Mouse (Mus musculus) midbrain, postnatal 0 days (tissue): ENCODE data around the gene Nrxn2. TPM values are rescaled to one million over a fixed set of nuclear protein-coding genes. Genes with fewer than 3 reads are reported as not detected.

Experiments used
- ATAC-seq: fragments of 200-750 bp; cut with Nextera tagmentation; 2 replicates; pipeline ENCODE4 v1.8.0; 2017; ENCODE audit warnings: moderate number of reproducible peaks, mild to moderate bottlenecking, moderate TSS enrichment, moderate library complexity; ENCODE audit not compliant: low FRiP score
- DNase-seq: peaks from one replicate; pipeline ENCODE4 v3.0.0-alpha.2; 2015; ENCODE audit warnings: low spot score
- H3K27ac ChIP-seq: fragments of 300-500 bp; sonication (generic); 2 replicates; pipeline ENCODE4 v1.5.1; 2014; ENCODE audit warnings: low read depth, mild to moderate bottlenecking, low read length, mixed read lengths
- H3K27me3 ChIP-seq: fragments of 300-500 bp; sonication (generic); 2 replicates; pipeline ENCODE4 v1.6.1; 2014; ENCODE audit warnings: low read length, control low read depth, mixed read lengths; ENCODE audit not compliant: insufficient read depth
- H3K36me3 ChIP-seq: fragments of 300-500 bp; sonication (generic); 2 replicates; pipeline ENCODE4 v1.6.1; 2014; ENCODE audit warnings: low read length, control low read depth, mixed read lengths; ENCODE audit not compliant: insufficient read depth
- H3K4me1 ChIP-seq: fragments of 300-500 bp; sonication (generic); 2 replicates; pipeline ENCODE4 v1.6.1; 2014; ENCODE audit warnings: mild to moderate bottlenecking, control low read depth, antibody characterized with exemption, low read length, mixed read lengths; ENCODE audit not compliant: insufficient read depth
- H3K4me2 ChIP-seq: fragments of 300-500 bp; sonication (generic); 2 replicates; pipeline ENCODE4 v1.6.1; 2014; ENCODE audit warnings: low read depth, mild to moderate bottlenecking, low read length, mixed read lengths; ENCODE audit not compliant: poor library complexity, severe bottlenecking
- H3K4me3 ChIP-seq: fragments of 300-500 bp; sonication (generic); 2 replicates; pipeline ENCODE4 v1.5.1; 2014; ENCODE audit warnings: low read depth, mild to moderate bottlenecking, low read length, moderate library complexity
- H3K9ac ChIP-seq: fragments of 300-500 bp; sonication (generic); replicated peaks from 2 replicates; pipeline ENCODE4 v1.6.1; 2014; ENCODE audit warnings: mild to moderate bottlenecking, low read length, moderate library complexity, mixed read lengths; ENCODE audit not compliant: poor library complexity, severe bottlenecking
- H3K9me3 ChIP-seq: fragments of 300-500 bp; sonication (generic); 2 replicates; pipeline ENCODE4 v1.6.1; 2016; ENCODE audit warnings: low read length, control low read depth
- CTCF ChIP-seq: IDR thresholded peaks from 2 replicates; pipeline ENCODE4 v1.5.1; 2016; ENCODE audit warnings: antibody characterized with exemption, mild to moderate bottlenecking
- WGBS: fragments of 180-500 bp; shearing (Covaris S2); extraction: QIAGEN DNeasy Blood & Tissue Kit; methylation state at CpG from one replicate; pipeline ENCODE4 v1.1.7; 2014; 5-methylcytosine and 5-hydroxymethylcytosine counted together
- polyA plus RNA-seq: library from polyadenylated mRNA; unstranded; fragments of >200 nt; fragmentation: Nextera tagmentation; extraction: Ambion mirVana; gene quantifications from 2 replicates; pipeline ENCODE4 v1.2.1, GENCODE M21; 2015
- total RNA-seq: library from RNA; depleted of rRNA; stranded (reverse); fragments of >200 nt; gene quantifications from 2 replicates; pipeline ENCODE4 v1.2.3, GENCODE M21; 2014

Nrxn2 gene
- total and polyA plus RNA-seq, 2 experiments from 2014 or later, result 75.7 to 382 TPM

DNA sequence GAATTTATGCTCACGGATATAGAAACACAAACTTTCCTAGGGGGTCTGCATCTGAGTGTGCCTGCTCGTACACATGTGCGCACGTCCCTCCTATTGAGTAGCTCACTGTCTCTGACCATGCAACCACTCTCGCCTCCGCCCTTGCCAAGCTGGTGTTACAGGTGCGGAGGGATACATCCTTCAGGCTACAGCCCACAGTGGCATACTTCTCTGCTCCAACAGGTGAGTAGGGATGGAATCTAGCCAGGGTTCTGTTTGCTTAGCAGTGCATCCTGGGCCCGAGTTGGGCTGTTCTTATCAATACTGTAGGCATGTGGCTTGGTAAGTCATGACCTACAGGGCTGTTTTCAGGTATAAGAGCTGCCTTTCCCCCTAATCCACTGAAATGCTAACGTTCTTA lies 107.5 kb downstream of the Nrxn2 start:
- no peak for DNase-seq
- H3K36me3 ChIP-seq, result peaks cover 52% of the 10 kb centered on the region
- no peak overlapping the region for H3K4me3 ChIP-seq
- H3K4me2 ChIP-seq, result no peak overlapping the region
- TF ChIP-seq CTCF, result no peak
- no peaks in the 10 kb centered on the region for H3K27me3 ChIP-seq
- H3K9ac ChIP-seq, result no peak overlapping the region
- H3K4me1 ChIP-seq, result peaks cover 8% of the 10 kb centered on the region; the same call in 1 of the 2 replicates
- no peak overlapping the region for H3K27ac ChIP-seq
- whole genome bisulfite sequencing, result 91% methylated on average over 9 of the region's 9 CpGs
- no peaks in the 10 kb centered on the region for H3K9me3 ChIP-seq
- ATAC-seq, result no peak

DNA sequence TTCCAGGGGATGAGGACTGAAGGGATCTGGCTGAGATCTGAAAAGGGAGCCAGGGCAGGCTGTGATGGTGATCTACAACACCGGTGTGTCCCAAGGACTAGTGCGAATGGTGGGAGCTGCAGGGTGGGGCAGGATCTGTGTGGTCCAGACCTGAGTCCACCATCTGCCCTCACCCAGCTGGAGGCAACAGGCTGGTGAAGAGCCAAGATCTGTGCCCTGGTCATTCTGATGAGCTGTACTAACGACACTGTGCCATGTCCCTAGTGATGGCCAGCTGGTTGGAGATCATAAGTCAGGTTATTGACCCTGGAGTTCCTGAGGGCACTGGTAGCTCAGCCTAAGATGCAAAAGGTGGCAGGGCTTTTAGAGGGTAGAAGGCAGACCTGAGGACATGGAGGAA lies 108.9 kb downstream of the Nrxn2 start:
- H3K9me3 ChIP-seq, result no peaks in the 10 kb centered on the region
- no peak overlapping the region for H3K27ac ChIP-seq
- H3K4me2 ChIP-seq, result no peak overlapping the region
- H3K4me1 ChIP-seq, result peaks cover 12% of the 10 kb centered on the region; the same call in 1 of the 2 replicates
- H3K27me3 ChIP-seq, result no peaks in the 10 kb centered on the region
- WGBS, result 96% methylated on average over 3 of the region's 3 CpGs
- peaks cover 47% of the 10 kb centered on the region for H3K36me3 ChIP-seq
- DNase-seq (no peak), ATAC-seq (no peak)
- H3K9ac ChIP-seq, result no peak overlapping the region
- no peak for TF ChIP-seq CTCF
- no peak overlapping the region for H3K4me3 ChIP-seq

DNA sequence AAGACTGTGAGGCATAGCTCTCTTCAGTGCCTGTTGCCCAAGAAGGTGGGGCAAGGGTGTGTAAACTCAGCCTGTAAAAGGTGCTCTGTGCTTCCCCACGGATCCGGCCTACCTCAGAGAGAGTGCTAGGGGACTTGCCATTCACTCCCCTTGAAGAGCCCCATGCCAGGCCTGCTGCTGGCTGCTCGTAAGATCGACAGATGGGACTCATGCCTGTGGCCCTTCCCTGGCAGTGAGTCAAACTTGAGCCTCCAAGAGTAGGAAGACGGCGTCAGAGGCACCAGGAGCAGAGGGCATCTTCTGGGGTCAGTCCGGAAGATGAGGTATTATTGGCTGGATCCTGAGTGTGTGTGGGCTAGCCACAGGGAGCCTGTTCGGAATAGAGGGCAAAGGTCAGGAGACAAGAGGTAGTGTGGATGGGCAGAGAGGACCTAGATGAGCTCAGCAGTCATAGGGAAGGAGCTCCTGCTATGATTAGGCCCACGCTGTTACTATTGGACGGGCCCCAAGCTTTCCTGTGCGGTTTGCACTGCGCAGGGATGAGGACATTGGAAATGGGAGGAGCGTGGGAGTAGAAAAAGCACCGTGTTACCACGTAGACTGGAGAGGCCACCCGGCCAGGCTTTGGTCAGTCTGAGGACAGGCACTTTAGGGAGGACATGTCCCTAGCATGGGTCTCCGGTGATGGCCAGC lies 109.5 kb downstream of the Nrxn2 start:
- Histone ChIP-seq H3K9ac (no peak overlapping the region), H3K36me3 (peaks cover 42% of the 10 kb centered on the region), H3K9me3 (no peaks in the 10 kb centered on the region), H3K4me3 (no peak overlapping the region), H3K27ac (0 out of 2 replicates have a peak overlapping the region, but pooled peaks have one; percentile 12), H3K4me1 (peaks cover 12% of the 10 kb centered on the region; the same call in 1 of the 2 replicates), H3K4me2 (no peak overlapping the region), H3K27me3 (no peaks in the 10 kb centered on the region)
- DNase-seq (peak; percentile 68), ATAC-seq (no peak)
- 79% methylated on average over 17 of the region's 17 CpGs for WGBS
- TF ChIP-seq CTCF, result no peak

DNA sequence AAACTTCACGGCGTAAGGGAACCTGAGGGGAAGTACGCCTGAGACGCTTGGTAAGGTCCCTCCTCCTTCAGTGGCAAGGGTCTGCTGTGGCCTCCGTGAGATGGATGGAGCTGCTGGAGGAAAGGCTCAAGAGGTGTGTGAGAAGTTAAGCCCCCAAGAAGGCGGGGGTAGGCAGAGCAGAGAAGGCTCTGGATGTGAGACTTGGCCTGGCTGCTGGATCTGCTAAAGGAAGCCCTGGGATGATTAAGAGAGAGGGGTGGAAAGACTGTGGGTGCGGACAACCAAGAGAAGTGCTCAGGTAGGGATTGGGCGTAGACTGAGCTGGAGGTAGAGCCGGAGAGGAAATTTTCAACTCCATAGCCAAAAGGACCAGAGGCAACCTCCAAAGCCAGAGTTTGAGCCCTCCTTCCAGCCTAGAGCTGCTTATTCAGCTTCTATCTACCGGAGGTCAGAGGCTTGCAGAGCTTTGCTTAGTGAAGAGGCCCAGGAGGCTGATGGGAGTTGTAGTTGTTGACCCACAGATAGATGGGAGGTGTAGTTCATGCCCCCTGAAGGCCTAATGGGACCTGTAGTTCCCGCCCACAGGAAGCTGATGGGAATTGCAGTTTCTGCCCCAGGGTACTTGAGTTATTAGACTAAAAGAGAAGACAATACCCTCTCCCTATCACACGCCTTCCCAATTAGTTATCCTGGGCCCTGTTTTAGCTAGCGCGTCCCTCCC lies 110.9 kb downstream of the Nrxn2 start:
- ATAC-seq (no peak), DNase-seq (peak; percentile 69)
- no peak overlapping the region for H3K9ac ChIP-seq
- no peak overlapping the region for H3K4me3 ChIP-seq
- 62% methylated on average over 14 of the region's 14 CpGs for WGBS
- TF ChIP-seq CTCF, result peak; percentile 36; the same call in 1 of the 2 replicates
- peaks cover 29% of the 10 kb centered on the region for H3K36me3 ChIP-seq
- H3K27me3 ChIP-seq, result no peaks in the 10 kb centered on the region
- H3K27ac ChIP-seq, result no peak overlapping the region
- H3K4me2 ChIP-seq, result no peak overlapping the region
- H3K9me3 ChIP-seq, result no peaks in the 10 kb centered on the region
- peaks cover 12% of the 10 kb centered on the region; the same call in 1 of the 2 replicates for H3K4me1 ChIP-seq

DNA sequence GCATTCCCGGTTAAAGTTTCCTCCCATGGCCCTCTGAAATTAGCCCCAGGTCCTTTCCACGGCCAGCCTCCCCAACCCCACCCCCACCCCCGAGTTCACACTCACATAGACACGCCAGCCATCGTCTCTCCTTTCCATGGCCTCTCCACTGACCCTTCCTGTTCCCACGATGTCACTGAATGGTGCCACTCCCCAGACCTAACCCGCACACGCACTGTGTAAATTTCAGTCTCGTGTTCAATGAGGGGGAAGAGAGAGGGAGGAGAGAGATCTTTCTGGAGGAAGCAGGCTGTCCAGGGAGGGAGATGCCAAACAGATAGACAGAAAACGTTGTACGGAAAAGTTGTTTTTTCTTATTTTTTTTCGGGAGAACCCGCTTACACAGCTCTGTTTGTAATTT lies 111.8 kb downstream of the Nrxn2 start:
- peak overlapping the region; percentile 18 for H3K4me2 ChIP-seq
- DNase-seq (no peak), ATAC-seq (no peak)
- no peak overlapping the region for H3K4me3 ChIP-seq
- no peak for TF ChIP-seq CTCF
- peak overlapping the region; percentile 47 for H3K27ac ChIP-seq
- peaks cover 22% of the 10 kb centered on the region for H3K36me3 ChIP-seq
- 34% methylated on average over 13 of the region's 13 CpGs for WGBS
- H3K4me1 ChIP-seq, result peaks cover 12% of the 10 kb centered on the region; the same call in 1 of the 2 replicates
- H3K27me3 ChIP-seq, result no peaks in the 10 kb centered on the region
- H3K9ac ChIP-seq, result no peak overlapping the region
- H3K9me3 ChIP-seq, result no peaks in the 10 kb centered on the region

DNA sequence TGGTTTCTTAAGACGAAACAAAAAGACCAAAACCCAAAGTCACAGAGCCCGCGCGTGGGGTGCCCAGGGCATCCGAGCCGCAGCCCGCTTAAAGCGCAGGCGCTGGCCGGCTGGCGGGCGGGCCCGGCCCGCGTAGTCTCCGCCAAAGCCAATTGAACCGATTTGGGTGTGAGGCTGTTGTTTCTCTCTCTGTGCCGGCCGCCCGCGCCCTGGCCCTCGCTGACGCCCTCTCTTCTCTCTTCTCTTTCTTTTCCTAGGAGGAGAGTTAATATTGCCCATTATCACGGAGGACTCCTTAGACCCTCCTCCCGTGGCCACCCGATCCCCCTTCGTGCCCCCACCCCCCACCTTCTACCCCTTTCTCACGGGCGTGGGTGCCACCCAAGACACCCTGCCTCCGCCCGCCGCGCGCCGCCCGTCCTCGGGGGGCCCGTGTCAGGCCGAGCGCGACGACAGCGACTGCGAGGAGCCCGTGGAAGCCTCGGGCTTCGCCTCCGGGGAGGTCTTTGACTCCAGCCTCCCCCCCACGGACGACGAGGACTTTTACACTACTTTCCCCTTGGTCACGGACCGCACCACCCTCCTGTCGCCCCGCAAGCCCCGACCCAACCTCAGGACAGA lies 112.6 kb downstream of the Nrxn2 start:
- peak overlapping the region; percentile 55 for H3K9ac ChIP-seq
- H3K4me1 ChIP-seq, result peaks cover 12% of the 10 kb centered on the region; the same call in 1 of the 2 replicates
- DNase-seq (peak; percentile 52), ATAC-seq (no peak)
- no peak for TF ChIP-seq CTCF
- H3K36me3 ChIP-seq, result peaks cover 18% of the 10 kb centered on the region
- H3K27me3 ChIP-seq, result no peaks in the 10 kb centered on the region
- H3K27ac ChIP-seq, result peak overlapping the region; percentile 66
- WGBS, result 5% methylated on average over 55 of the region's 56 CpGs
- no peaks in the 10 kb centered on the region for H3K9me3 ChIP-seq
- peak overlapping the region; percentile 19 for H3K4me3 ChIP-seq
- peak overlapping the region; percentile 45 for H3K4me2 ChIP-seq
